Mouse (Mus musculus) gonadal fat pad, adult 2 months (tissue): ENCODE data around the gene Scube3. TPM values are rescaled to one million over a fixed set of nuclear protein-coding genes. Genes with fewer than 3 reads are reported as not detected.

Source experiments
- DNase-seq: peaks from one replicate; pipeline ENCODE4 v3.0.0-alpha.2; 2012; ENCODE audit warnings: low read depth
- polyA plus RNA-seq: library from polyadenylated mRNA; depleted of rRNA; stranded (reverse); fragments of >200 nt; gene quantifications from 2 replicates; pipeline ENCODE4 v1.2.3, GENCODE M21; 2012; rRNA removed

Gene Scube3
- polyA plus RNA-seq = 2.1 and 2.6 TPM in 2 replicates

GRCm38 (mm10) chr17:28141771-28142699 is at the start of gene Scube3:
Gene Scube3 (plus strand): TSS chr17:28142141.
- DNase-seq = no peak

- DNase-seq = no peak
Observed at GRCm38 (mm10) chr17:28092297-28092696, 49.6 kb upstream of the Scube3 start.

- no peak for DNase-seq
Observed at GRCm38 (mm10) chr17:28093837-28094236, 48.1 kb upstream of the Scube3 start.

GRCm38 (mm10) chr17:28096418-28096817 is 45.5 kb upstream of the Scube3 start:
- no peak for DNase-seq

GRCm38 (mm10) chr17:28097308-28097707 is 44.6 kb upstream of the Scube3 start:
- DNase-seq = no peak

- DNase-seq = no peak
Observed at GRCm38 (mm10) chr17:28099086-28099485, 42.9 kb upstream of the Scube3 start.

- DNase-seq = no peak
Observed at GRCm38 (mm10) chr17:28100669-28101068, 41.3 kb upstream of the Scube3 start.

GRCm38 (mm10) chr17:28101284-28101887 is 40.6 kb upstream of the Scube3 start:
- DNase-seq = no peak

GRCm38 (mm10) chr17:28101902-28102319 is 40.0 kb upstream of the Scube3 start:
- DNase-seq = no peak

GRCm38 (mm10) chr17:28104416-28104815 is 37.5 kb upstream of the Scube3 start:
- DNase-seq = no peak

- no peak for DNase-seq
Observed at GRCm38 (mm10) chr17:28106352-28106751, 35.6 kb upstream of the Scube3 start.

- no peak for DNase-seq
Observed at GRCm38 (mm10) chr17:28107275-28107674, 34.7 kb upstream of the Scube3 start.

GRCm38 (mm10) chr17:28112266-28112665 is 29.7 kb upstream of the Scube3 start:
- no peak for DNase-seq

GRCm38 (mm10) chr17:28116335-28116734 is 25.6 kb upstream of the Scube3 start:
- DNase-seq = no peak

- no peak for DNase-seq
Observed at GRCm38 (mm10) chr17:28117451-28118209, 24.3 kb upstream of the Scube3 start.

GRCm38 (mm10) chr17:28120460-28120859 is 21.5 kb upstream of the Scube3 start:
- DNase-seq = no peak

GRCm38 (mm10) chr17:28122949-28123348 is 19.0 kb upstream of the Scube3 start:
- DNase-seq = no peak

GRCm38 (mm10) chr17:28123627-28124026 is 18.3 kb upstream of the Scube3 start:
- no peak for DNase-seq

GRCm38 (mm10) chr17:28124368-28124767 is 17.6 kb upstream of the Scube3 start:
- DNase-seq = no peak

- no peak for DNase-seq
Observed at GRCm38 (mm10) chr17:28129796-28130195, 12.1 kb upstream of the Scube3 start.

- no peak for DNase-seq
Observed at GRCm38 (mm10) chr17:28130391-28131125, 11.4 kb upstream of the Scube3 start.

GRCm38 (mm10) chr17:28131156-28131555 is 10.8 kb upstream of the Scube3 start:
- DNase-seq = no peak
